Mouse (Mus musculus): Measurements from ENCODE around the gene Psmb2. TPM values are rescaled to one million over a fixed set of nuclear protein-coding genes. Genes with fewer than 3 reads are reported as not detected.
A peak's percentile ranks its signal among the peaks of the same experiment; 100 is the strongest.

Psmb2 gene
- 100 to 1,000 TPM; 101 to 103 TPM for total RNA-seq (2021)
- long read RNA-seq, experiment 1, transcript Psmb2-201 (6 exons, 859 nt): major isoform, 140 of 160 reads
- long read RNA-seq, experiment 1, transcript Psmb2-203 (5 exons, 708 nt): minor isoform, 10 of 160 reads
- long read RNA-seq, experiment 1, partial matches to known transcripts: 2 of 160 reads
- long read RNA-seq, experiment 1, other reads (novel, unspliced or antisense): 8 of 160 reads
- long read RNA-seq, experiment 2, transcript Psmb2-201 (6 exons, 859 nt): major isoform, 104 of 110 reads
- long read RNA-seq, experiment 2, partial matches to known transcripts: 0 of 110 reads
- long read RNA-seq, experiment 2, other reads (novel, unspliced or antisense): 4 of 110 reads

GRCm38 (mm10) chr4:126677054-126678003 lies at the start of gene Psmb2:
TSS of gene Psmb2 (plus strand) at chr4:126677630.
- DNase-seq (ENCODE audit: low spot score in 2 of 2): peak; percentile 99

- no peak for DNase-seq (ENCODE audit: low spot score in 2 of 2)
Observed at GRCm38 (mm10) chr4:126631922-126632321, 45.5 kb upstream of the Psmb2 start.

- no peak for DNase-seq (ENCODE audit: low spot score in 2 of 2)
Observed at GRCm38 (mm10) chr4:126632668-126633067, 44.8 kb upstream of the Psmb2 start.

- DNase-seq (ENCODE audit: low spot score in 2 of 2): no peak
Observed at GRCm38 (mm10) chr4:126636330-126636729, 41.1 kb upstream of the Psmb2 start.

- DNase-seq (ENCODE audit: low spot score in 2 of 2): no peak
Observed at GRCm38 (mm10) chr4:126637446-126637845, 40.0 kb upstream of the Psmb2 start.

GRCm38 (mm10) chr4:126639339-126639738 lies 38.1 kb upstream of the Psmb2 start:
- DNase-seq (ENCODE audit: low spot score in 2 of 2): no peak

- DNase-seq (ENCODE audit: low spot score in 2 of 2): peak; percentile 40 to 70
Observed at GRCm38 (mm10) chr4:126641901-126642300, 35.5 kb upstream of the Psmb2 start.

- no peak for DNase-seq (ENCODE audit: low spot score in 2 of 2)
Observed at GRCm38 (mm10) chr4:126643815-126644214, 33.6 kb upstream of the Psmb2 start.

- no peak for DNase-seq (ENCODE audit: low spot score in 2 of 2)
Observed at GRCm38 (mm10) chr4:126644333-126644963, 33.0 kb upstream of the Psmb2 start.

GRCm38 (mm10) chr4:126647996-126648910 lies 29.2 kb upstream of the Psmb2 start:
- DNase-seq (ENCODE audit: low spot score in 2 of 2): no peak

- DNase-seq (ENCODE audit: low spot score in 2 of 2): peak in 1 of 2 experiments; percentile 6
Observed at GRCm38 (mm10) chr4:126653148-126653547, 24.3 kb upstream of the Psmb2 start.

- no peak for DNase-seq (ENCODE audit: low spot score in 2 of 2)
Observed at GRCm38 (mm10) chr4:126655356-126655755, 22.1 kb upstream of the Psmb2 start.

GRCm38 (mm10) chr4:126661249-126661648 lies 16.2 kb upstream of the Psmb2 start:
- peak; percentile 12 to 15 for DNase-seq (ENCODE audit: low spot score in 2 of 2)

- DNase-seq (ENCODE audit: low spot score in 2 of 2): no peak
Observed at GRCm38 (mm10) chr4:126667075-126667474, 10.4 kb upstream of the Psmb2 start.

GRCm38 (mm10) chr4:126682298-126682697 lies 4.9 kb downstream of the Psmb2 start:
- DNase-seq (ENCODE audit: low spot score in 2 of 2): no peak

- DNase-seq (ENCODE audit: low spot score in 2 of 2): no peak
Observed at GRCm38 (mm10) chr4:126683084-126683483, 5.7 kb downstream of the Psmb2 start.

GRCm38 (mm10) chr4:126689457-126689856 lies 12.0 kb downstream of the Psmb2 start:
- no peak for DNase-seq (ENCODE audit: low spot score in 2 of 2)

GRCm38 (mm10) chr4:126693021-126693420 lies 15.6 kb downstream of the Psmb2 start:
- DNase-seq (ENCODE audit: low spot score in 2 of 2): no peak

- DNase-seq (ENCODE audit: low spot score in 2 of 2): no peak
Observed at GRCm38 (mm10) chr4:126696908-126697307, 19.5 kb downstream of the Psmb2 start.

Data from left cerebral cortex, adult 18-20 months (tissue).